Mouse (Mus musculus) CH12.LX (cell line): ENCODE results near the gene Catip. TPM values are rescaled to one million over a fixed set of nuclear protein-coding genes. Genes with fewer than 3 reads are reported as not detected.
A peak's percentile ranks its signal among the peaks of the same experiment; 100 is the strongest.

ENCODE experiments used
- DNase-seq: peaks from one replicate; pipeline ENCODE4 v3.0.0-alpha.2; 2013; ENCODE audit errors: extremely low read depth
- H3K27ac ChIP-seq: 2 replicates; pipeline ENCODE4 v1.5.1; 2012; ENCODE audit warnings: low read depth, mild to moderate bottlenecking, control low read depth, moderate library complexity; ENCODE audit not compliant: insufficient read depth
- H3K27me3 ChIP-seq: replicated peaks from 2 replicates; pipeline ENCODE3; 2012; ENCODE audit warnings: inconsistent platforms
- H3K36me3 ChIP-seq, 2 experiments: replicated peaks in 1 of 2; 2 replicates each; pipeline versions ENCODE3 to v1.6.1; 2012; ENCODE audit warnings: inconsistent platforms in 1 of 2, low read length in 1 of 2, mild to moderate bottlenecking in 1 of 2, mixed read lengths in 1 of 2, moderate library complexity in 1 of 2; ENCODE audit not compliant: control insufficient read depth in 1 of 2, insufficient read depth in 1 of 2
- H3K4me1 ChIP-seq, 2 experiments: 2 replicates each; pipeline ENCODE4 v1.6.1; 2012; ENCODE audit warnings: inconsistent platforms in 1 of 2, moderate library complexity in 1 of 2; ENCODE audit not compliant: insufficient read depth in 2 of 2, control insufficient read depth in 1 of 2
- H3K4me2 ChIP-seq: 2 replicates; pipeline ENCODE4 v1.6.1; 2012; ENCODE audit warnings: low read depth, mild to moderate bottlenecking, control low read depth; ENCODE audit not compliant: poor library complexity, insufficient read depth, severe bottlenecking
- H3K4me3 ChIP-seq, 3 experiments: fragments of 150-350 bp in 1 of 3; sonication (generic) in 1 of 3; replicated peaks in 1 of 3; 2 replicates each; pipeline versions ENCODE3 to v1.5.1; 2011 to 2012; ENCODE audit warnings: low read depth in 2 of 3, low read length in 2 of 3, mild to moderate bottlenecking in 2 of 3, moderate library complexity in 2 of 3, control low read depth in 1 of 3, improper control_type of control experiment in 1 of 3, inconsistent platforms in 1 of 3, mixed read lengths in 1 of 3; ENCODE audit not compliant: poor library complexity in 1 of 3
- H3K79me2 ChIP-seq: replicated peaks from 2 replicates; pipeline ENCODE4 v1.6.1; 2012; ENCODE audit warnings: mild to moderate bottlenecking, moderate library complexity; ENCODE audit not compliant: control insufficient read depth, poor library complexity, insufficient read depth, severe bottlenecking; ENCODE audit errors: extremely low read depth
- H3K9ac ChIP-seq: 2 replicates; pipeline ENCODE4 v1.6.1; 2012; ENCODE audit warnings: low read depth, mild to moderate bottlenecking, control low read depth, moderate library complexity; ENCODE audit not compliant: insufficient read depth
- H3K9me3 ChIP-seq: replicated peaks from 2 replicates; pipeline ENCODE3; 2012; ENCODE audit warnings: low read length, inconsistent platforms, mixed read lengths
- BHLHE40 ChIP-seq: IDR thresholded peaks from 2 replicates; pipeline ENCODE4 v1.6.1; 2011; ENCODE audit warnings: mild to moderate bottlenecking, low read depth, low read length, improper control_type of control experiment
- CHD1 ChIP-seq: IDR thresholded peaks from 2 replicates; pipeline ENCODE4 v1.6.1; 2012; ENCODE audit warnings: low read depth, low read length, improper control_type of control experiment, inconsistent platforms
- CHD2 ChIP-seq: IDR thresholded peaks from 2 replicates; pipeline ENCODE4 v1.6.1; 2011; ENCODE audit warnings: low read length, improper control_type of control experiment
- CTCF ChIP-seq, 2 experiments: IDR thresholded peaks in 1 of 2; conservative IDR thresholded peaks in 1 of 2; 2 replicates each; pipeline ENCODE4 v1.5.1; 2011 to 2012; ENCODE audit warnings: low read depth in 2 of 2, low read length in 2 of 2, improper control_type of control experiment in 1 of 2, inconsistent platforms in 1 of 2, mild to moderate bottlenecking in 1 of 2, moderate library complexity in 1 of 2
- ELF1 ChIP-seq: IDR thresholded peaks from 2 replicates; pipeline ENCODE4 v1.6.1; 2014; ENCODE audit warnings: low read depth, mild to moderate bottlenecking, inconsistent platforms, low read length, improper control_type of control experiment
- EP300 ChIP-seq: IDR thresholded peaks from 2 replicates; pipeline ENCODE4 v1.6.1; 2011; ENCODE audit warnings: low read length, improper control_type of control experiment
- ETS1 ChIP-seq: conservative IDR thresholded peaks from 2 replicates; pipeline ENCODE4 v1.6.1; 2012; ENCODE audit warnings: low read depth, mild to moderate bottlenecking, inconsistent platforms, low read length, improper control_type of control experiment, moderate library complexity
- HCFC1 ChIP-seq: IDR thresholded peaks from 2 replicates; pipeline ENCODE4 v1.6.1; 2012; ENCODE audit warnings: low read depth, mild to moderate bottlenecking, inconsistent platforms, low read length, improper control_type of control experiment
- IRF4 ChIP-seq: IDR thresholded peaks from 2 replicates; pipeline ENCODE4 v1.6.1; 2014; ENCODE audit warnings: low read depth, mild to moderate bottlenecking, inconsistent platforms, low read length, improper control_type of control experiment
- JUN ChIP-seq: IDR thresholded peaks from 2 replicates; pipeline ENCODE4 v1.6.1; 2011; ENCODE audit warnings: low read depth, mild to moderate bottlenecking, low read length, improper control_type of control experiment, moderate library complexity; ENCODE audit not compliant: insufficient read depth
- JUND ChIP-seq: conservative IDR thresholded peaks from 2 replicates; pipeline ENCODE4 v1.6.1; 2011; ENCODE audit warnings: low read depth, low read length, improper control_type of control experiment
- KAT2A ChIP-seq: IDR thresholded peaks from 2 replicates; pipeline ENCODE4 v1.6.1; 2012; ENCODE audit warnings: low read length, improper control_type of control experiment, inconsistent platforms; ENCODE audit not compliant: insufficient replicate concordance
- MAFK ChIP-seq: IDR thresholded peaks from 2 replicates; pipeline ENCODE4 v1.6.1; 2011; ENCODE audit warnings: low read length, improper control_type of control experiment; ENCODE audit not compliant: insufficient replicate concordance
- MAZ ChIP-seq: IDR thresholded peaks from 2 replicates; pipeline ENCODE4 v1.6.1; 2012; ENCODE audit warnings: low read depth, mild to moderate bottlenecking, inconsistent platforms, low read length, improper control_type of control experiment, moderate library complexity
- MEF2A ChIP-seq: IDR thresholded peaks from 2 replicates; pipeline ENCODE4 v1.6.1; 2014; ENCODE audit warnings: low read depth, mild to moderate bottlenecking, inconsistent platforms, low read length, improper control_type of control experiment, borderline replicate concordance
- MXI1 ChIP-seq: IDR thresholded peaks from 2 replicates; pipeline ENCODE4 v1.6.1; 2011; ENCODE audit warnings: mild to moderate bottlenecking, low read depth, low read length, improper control_type of control experiment
- MYC ChIP-seq: IDR thresholded peaks from 2 replicates; pipeline ENCODE4 v1.6.1; 2011; ENCODE audit warnings: low read depth, mild to moderate bottlenecking, improper control_type of control experiment, low read length
- NELFE ChIP-seq: IDR thresholded peaks from 2 replicates; pipeline ENCODE4 v1.6.1; 2011; ENCODE audit warnings: low read depth, low read length, improper control_type of control experiment
- PAX5 ChIP-seq: IDR thresholded peaks from 2 replicates; pipeline ENCODE4 v1.6.1; 2012; ENCODE audit warnings: low read length, inconsistent platforms, mixed read lengths
- POLR2A ChIP-seq: IDR thresholded peaks from 2 replicates; pipeline ENCODE4 v1.6.1; 2011; ENCODE audit warnings: low read depth, mild to moderate bottlenecking, improper control_type of control experiment, low read length
- POLR2AphosphoS2 ChIP-seq: IDR thresholded peaks from 2 replicates; pipeline ENCODE4 v1.6.1; 2011; ENCODE audit warnings: low read depth, low read length, improper control_type of control experiment
- RAD21 ChIP-seq: IDR thresholded peaks from 2 replicates; pipeline ENCODE4 v1.6.1; 2011; ENCODE audit warnings: low read depth, mild to moderate bottlenecking, low read length, improper control_type of control experiment, moderate library complexity
- RCOR1 ChIP-seq: conservative IDR thresholded peaks from 2 replicates; pipeline ENCODE4 v1.6.1; 2012; ENCODE audit warnings: low read depth, mild to moderate bottlenecking, inconsistent platforms, low read length, improper control_type of control experiment
- SIN3A ChIP-seq: IDR thresholded peaks from 2 replicates; pipeline ENCODE4 v1.6.1; 2012; ENCODE audit warnings: low read length, improper control_type of control experiment, inconsistent platforms
- SMC3 ChIP-seq: IDR thresholded peaks from 2 replicates; pipeline ENCODE4 v1.6.1; 2011; ENCODE audit warnings: low read depth, low read length, improper control_type of control experiment
- TBP ChIP-seq: conservative IDR thresholded peaks from 2 replicates; pipeline ENCODE4 v1.6.1; 2011; ENCODE audit warnings: low read depth, low read length, improper control_type of control experiment
- TCF12 ChIP-seq: IDR thresholded peaks from 2 replicates; pipeline ENCODE4 v1.6.1; 2014; ENCODE audit warnings: low read depth, mild to moderate bottlenecking, inconsistent platforms, low read length, improper control_type of control experiment
- UBTF ChIP-seq: IDR thresholded peaks from 2 replicates; pipeline ENCODE4 v1.6.1; 2012; ENCODE audit warnings: low read depth, mild to moderate bottlenecking, inconsistent platforms, low read length, improper control_type of control experiment, moderate library complexity
- USF1 ChIP-seq: IDR thresholded peaks from 2 replicates; pipeline ENCODE4 v1.6.1; 2014; ENCODE audit warnings: low read depth, mild to moderate bottlenecking, inconsistent platforms, low read length, improper control_type of control experiment
- USF2 ChIP-seq: conservative IDR thresholded peaks from 2 replicates; pipeline ENCODE4 v1.6.1; 2011; ENCODE audit warnings: low read depth, low read length, improper control_type of control experiment
- ZC3H11A ChIP-seq: IDR thresholded peaks from 2 replicates; pipeline ENCODE4 v1.6.1; 2012; ENCODE audit warnings: low read depth, mild to moderate bottlenecking, inconsistent platforms, low read length, improper control_type of control experiment
- ZKSCAN1 ChIP-seq: IDR thresholded peaks from 2 replicates; pipeline ENCODE4 v1.6.1; 2012; ENCODE audit warnings: low read depth, inconsistent platforms, low read length, improper control_type of control experiment, borderline replicate concordance
- ZMIZ1 ChIP-seq: IDR thresholded peaks from 2 replicates; pipeline ENCODE4 v1.6.1; 2012; ENCODE audit warnings: low read depth, mild to moderate bottlenecking, inconsistent platforms, low read length, improper control_type of control experiment
- ZNF384 ChIP-seq: IDR thresholded peaks from 2 replicates; pipeline ENCODE4 v1.6.1; 2012; ENCODE audit warnings: low read depth, low read length, improper control_type of control experiment, inconsistent platforms
- dilution Hi-C: fragments of 300-500 bp; cut with MboI; formaldehyde crosslinking; loops from 2 replicates; pipeline ENCODE4 v1.14.3; 2020; ENCODE audit warnings: low sequenced_read_pairs; ENCODE audit not compliant: extremely low pct_unique_long_range_greater_than_20kb, extremely low pct_ligation_motif_present
- in situ Hi-C: fragments of 300-500 bp; cut with MboI; formaldehyde crosslinking; loops from 3 replicates; pipeline ENCODE4 v1.14.3; 2019; ENCODE audit warnings: low sequenced_read_pairs, low pct_ligation_motif_present, low pct_unique_long_range_greater_than_20kb, mixed read lengths
- polyA plus RNA-seq: library from polyadenylated mRNA; unstranded; fragments of >175 nt; gene quantifications from 2 replicates; pipeline ENCODE4 v1.2.1, GENCODE M21; 2012; ENCODE audit warnings: low read depth; ENCODE audit not compliant: insufficient read length
- total RNA-seq, 2 experiments: library from RNA; depleted of rRNA; stranded (reverse); fragments of 300-350 nt in 1 of 2; fragments of >200 nt in 1 of 2; gene quantifications; 2 replicates each; pipeline ENCODE4 v1.2.3; 2012 to 2014

Catip gene
- total and polyA plus RNA-seq, 3 experiments, result 0.11 to 2.6 (median 0.30) TPM

DNA sequence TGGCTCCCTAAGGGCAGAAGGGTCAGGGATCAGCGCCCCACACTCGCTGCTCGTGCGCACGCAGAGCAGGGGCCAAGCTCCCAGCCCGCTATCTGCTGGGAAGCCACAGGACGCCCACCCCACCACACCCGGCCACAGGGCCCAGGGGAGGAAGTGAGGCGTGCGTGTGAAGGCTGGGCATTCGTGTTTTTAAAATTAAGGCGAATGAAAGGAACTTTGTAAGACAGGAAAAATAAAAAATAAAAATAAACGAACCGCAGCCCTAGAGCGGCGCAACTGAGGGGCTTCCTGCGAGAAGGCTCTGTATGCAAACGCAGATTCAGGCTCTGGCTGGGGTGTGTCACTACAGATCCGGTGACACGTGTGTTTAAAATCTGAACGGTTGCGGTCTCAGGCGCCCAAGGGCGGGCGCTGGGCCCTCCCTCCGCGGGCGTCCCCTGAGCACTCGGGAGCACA is 28.0 kb downstream of the Catip start (continued):
- peak; percentile 42; the same call in 1 of the 2 replicates for TF ChIP-seq IRF4
- TF ChIP-seq SIN3A, result no peak
- no peak for TF ChIP-seq USF1
- TF ChIP-seq MEF2A, result 0 out of 2 replicates have a peak, but pooled peaks have one; percentile 18
- TF ChIP-seq CTCF (conservative IDR thresholded peaks at IDR 0.05 in 1 of 2, IDR thresholded peaks at IDR 0.05 in 1 of 2; ENCODE audit: low read depth in 2 of 2, low read length in 2 of 2), result no peak
- TF ChIP-seq SMC3, result no peak
- no peak for TF ChIP-seq JUN
- no peak for TF ChIP-seq ZKSCAN1
- no peak for TF ChIP-seq ELF1
- peak; percentile 73; the same call in 1 of the 2 replicates for TF ChIP-seq MYC
- TF ChIP-seq MAFK, result 0 out of 2 replicates have a peak, but pooled peaks have one; percentile 31
- TF ChIP-seq POLR2AphosphoS2, result no peak
- no peak for TF ChIP-seq NELFE

DNA sequence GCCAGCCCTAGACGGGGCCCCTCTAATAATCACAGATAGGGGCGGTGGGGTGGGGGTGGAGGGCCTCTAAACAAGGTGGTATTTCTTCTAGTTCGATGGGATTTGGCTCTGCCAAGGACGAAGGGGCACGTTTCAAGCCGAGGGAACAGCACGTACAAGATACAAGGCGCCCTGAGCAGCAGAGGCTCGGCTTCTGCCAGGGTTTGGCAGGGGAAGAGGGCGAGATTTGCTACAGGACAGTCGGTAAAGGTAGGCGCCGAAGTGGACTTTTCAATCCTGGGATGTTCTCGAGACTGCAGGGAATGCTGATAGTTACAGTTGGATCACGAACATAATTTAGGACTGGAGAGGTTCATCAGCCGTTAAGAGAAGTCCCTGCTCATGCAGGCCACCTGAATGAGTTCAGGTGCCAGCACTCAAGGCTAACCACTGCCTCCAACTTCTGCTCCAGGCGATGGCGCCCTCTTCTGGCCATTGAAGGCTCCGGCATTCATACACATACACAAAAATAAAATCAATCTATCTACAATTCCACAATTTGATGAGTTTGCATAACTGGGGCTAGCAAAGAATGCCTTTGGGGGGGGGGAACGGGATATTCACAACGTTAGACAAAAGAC is 28.5 kb downstream of the Catip start:
- Histone ChIP-seq H3K9me3 (no peaks in the 10 kb centered on the region), H3K4me2 (peak overlapping the region; percentile 55), H3K4me1 (peaks cover 11 to 69% of the 10 kb centered on the region in 2 experiments), H3K27me3 (no peaks in the 10 kb centered on the region), H3K9ac (peak overlapping the region; percentile 98; the same call in 1 of the 2 replicates), H3K79me2 (peaks cover 21% of the 10 kb centered on the region), H3K36me3 (peaks cover 18 to 25% of the 10 kb centered on the region in 2 experiments), H3K27ac (peak overlapping the region; percentile 91), H3K4me3 (peak overlapping the region in 1 of 3 experiments; percentile 65)
- in situ Hi-C loops (loop anchor here (5.0 to 10.0 kb wide), 2 partner anchors 54 to 78 kb away; no protein-coding TSS in a partner anchor), dilution Hi-C loops (no loop called here)
- DNase-seq, result peak; percentile 86
- peak; percentile 63 to 76; a peak in 3 of 4 replicates for TF ChIP-seq CTCF (conservative IDR thresholded peaks at IDR 0.05 in 1 of 2, IDR thresholded peaks at IDR 0.05 in 1 of 2; ENCODE audit: low read depth in 2 of 2, low read length in 2 of 2)
- no peak; the same call in 1 of the 2 replicates for TF ChIP-seq TCF12
- peak; percentile 45; the same call in 1 of the 2 replicates for TF ChIP-seq MEF2A
- TF ChIP-seq PAX5, result no peak
- TF ChIP-seq RCOR1, result peak; percentile 33; the same call in 1 of the 2 replicates
- no peak for TF ChIP-seq HCFC1
- peak; percentile 72 for TF ChIP-seq SMC3
- no peak for TF ChIP-seq ZC3H11A
- TF ChIP-seq UBTF, result no peak
- no peak for TF ChIP-seq CHD2
- no peak for TF ChIP-seq ZKSCAN1
- peak; percentile 88 for TF ChIP-seq MAFK
- peak; percentile 37; the same call in 1 of the 2 replicates for TF ChIP-seq BHLHE40
- no peak for TF ChIP-seq POLR2AphosphoS2
- no peak for TF ChIP-seq POLR2A
- peak; percentile 69 for TF ChIP-seq RAD21
- TF ChIP-seq MXI1, result no peak
- no peak for TF ChIP-seq USF1
- TF ChIP-seq MAZ, result no peak
- TF ChIP-seq JUND, result no peak
- no peak for TF ChIP-seq KAT2A
- no peak for TF ChIP-seq TBP
- TF ChIP-seq CHD1, result no peak
- no peak for TF ChIP-seq EP300
- TF ChIP-seq ZMIZ1, result no peak
- TF ChIP-seq ZNF384, result no peak
- TF ChIP-seq MYC, result no peak
- no peak for TF ChIP-seq USF2
- TF ChIP-seq ETS1, result no peak
- no peak for TF ChIP-seq NELFE
